Mouse (Mus musculus) forebrain, embryonic 13.5 days (tissue): ENCODE measurements around the gene Vmn1r16. TPM values are rescaled to one million over a fixed set of nuclear protein-coding genes. Genes with fewer than 3 reads are reported as not detected.
"Not testable (repeated sequence)": the region's sequence is repeated elsewhere in the genome, so short reads cannot be mapped to it uniquely, and the experiment has no call there.

Experiments used
- ATAC-seq: fragments of 200-750 bp; cut with Nextera tagmentation; 2 replicates; pipeline ENCODE4 v1.8.0; 2017
- H3K27ac ChIP-seq: fragments of 300-500 bp; sonication (generic); 2 replicates; pipeline ENCODE4 v1.5.1; 2015; ENCODE audit warnings: inconsistent platforms, mild to moderate bottlenecking, moderate library complexity
- H3K27me3 ChIP-seq: fragments of 300-500 bp; sonication (generic); 2 replicates; pipeline ENCODE4 v1.6.1; 2015; ENCODE audit warnings: mild to moderate bottlenecking, inconsistent platforms
- H3K36me3 ChIP-seq: fragments of 300-500 bp; sonication (generic); 2 replicates; pipeline ENCODE4 v1.6.1; 2015; ENCODE audit warnings: mild to moderate bottlenecking, inconsistent platforms; ENCODE audit not compliant: poor library complexity, severe bottlenecking
- H3K4me1 ChIP-seq: fragments of 300-500 bp; sonication (generic); 2 replicates; pipeline ENCODE4 v1.6.1; 2015; ENCODE audit warnings: inconsistent platforms
- H3K4me2 ChIP-seq: fragments of 300-500 bp; sonication (generic); 2 replicates; pipeline ENCODE4 v1.6.1; 2015; ENCODE audit warnings: inconsistent platforms, mild to moderate bottlenecking, moderate library complexity
- H3K4me3 ChIP-seq: fragments of 300-500 bp; sonication (generic); 2 replicates; pipeline ENCODE4 v1.5.1; 2015; ENCODE audit warnings: mild to moderate bottlenecking, inconsistent platforms
- H3K9ac ChIP-seq: fragments of 300-500 bp; sonication (generic); 2 replicates; pipeline ENCODE4 v1.6.1; 2015; ENCODE audit warnings: mild to moderate bottlenecking, inconsistent platforms
- H3K9me3 ChIP-seq: fragments of 300-500 bp; sonication (generic); replicated peaks from 2 replicates; pipeline ENCODE4 v1.6.1; 2016; ENCODE audit warnings: inconsistent platforms
- WGBS: fragments of 180-500 bp; shearing (Covaris S2); methylation state at CpG from one replicate; pipeline ENCODE4 v1.1.7; 2015; 5-methylcytosine and 5-hydroxymethylcytosine counted together
- polyA plus RNA-seq: library from polyadenylated mRNA; unstranded; fragments of >200 nt; fragmentation: Nextera tagmentation; extraction: Ambion mirVana; gene quantifications from 2 replicates; pipeline ENCODE4 v1.2.1, GENCODE M21; 2015

Vmn1r16 gene
- not detected in 2 replicates for polyA plus RNA-seq

GRCm38 (mm10) chr6:57329394-57329793 lies at the start of gene Vmn1r16:
Vmn1r16 (minus strand) TSS chr6:57329494.
- WGBS, result 78% methylated on average over 3 of the region's 3 CpGs
- no peak within 1 kb of the TSS for H3K4me2 ChIP-seq
- no peak for ATAC-seq
- H3K27me3 ChIP-seq, result no peaks in the 10 kb centered on the region
- H3K36me3 ChIP-seq, result no peaks in the 10 kb centered on the region
- no peaks in the 10 kb centered on the region for H3K4me1 ChIP-seq
- no peaks in the 10 kb centered on the region for H3K9me3 ChIP-seq
- no peak within 1 kb of the TSS for H3K9ac ChIP-seq
- no peak within 1 kb of the TSS for H3K4me3 ChIP-seq
- no peak within 1 kb of the TSS for H3K27ac ChIP-seq

- H3K27ac ChIP-seq, result no peak overlapping the region
- no peaks in the 10 kb centered on the region for H3K27me3 ChIP-seq
- no peak for ATAC-seq
- no peak overlapping the region for H3K4me3 ChIP-seq
- H3K9ac ChIP-seq, result no peak overlapping the region
- no peak overlapping the region for H3K4me2 ChIP-seq
- H3K9me3 ChIP-seq, result no peaks in the 10 kb centered on the region
- WGBS, result 82% methylated on average over 1 of the region's 1 CpGs
- H3K36me3 ChIP-seq, result no peaks in the 10 kb centered on the region
- no peaks in the 10 kb centered on the region for H3K4me1 ChIP-seq
Measured at GRCm38 (mm10) chr6:57367496-57367895, 38.2 kb upstream of the Vmn1r16 start.

GRCm38 (mm10) chr6:57365866-57366265 lies 36.6 kb upstream of the Vmn1r16 start:
- 95% methylated on average over 1 of the region's 1 CpGs for WGBS
- H3K27me3 ChIP-seq, H3K9ac ChIP-seq, H3K36me3 ChIP-seq, ATAC-seq, H3K4me2 ChIP-seq, H3K27ac ChIP-seq, H3K4me3 ChIP-seq, H3K9me3 ChIP-seq, H3K4me1 ChIP-seq: not testable (repeated sequence)

GRCm38 (mm10) chr6:57363627-57364026 lies 34.3 kb upstream of the Vmn1r16 start, which contains the start of gene Vmn1r17:
Vmn1r17 (minus strand) TSS chr6:57363727.
- H3K36me3 ChIP-seq, result no peaks in the 10 kb centered on the region
- ATAC-seq, result no peak
- no peak within 1 kb of the TSS for H3K4me2 ChIP-seq
- no peaks in the 10 kb centered on the region for H3K9me3 ChIP-seq
- no peak within 1 kb of the TSS for H3K4me3 ChIP-seq
- no peak within 1 kb of the TSS for H3K27ac ChIP-seq
- H3K4me1 ChIP-seq, result no peaks in the 10 kb centered on the region
- no peak within 1 kb of the TSS for H3K9ac ChIP-seq
- no peaks in the 10 kb centered on the region for H3K27me3 ChIP-seq
- 93% methylated on average over 1 of the region's 1 CpGs for WGBS

GRCm38 (mm10) chr6:57356864-57357263 lies 27.6 kb upstream of the Vmn1r16 start:
- H3K4me3 ChIP-seq, result no peak overlapping the region
- no peak for ATAC-seq
- H3K9ac ChIP-seq, result no peak overlapping the region
- no peaks in the 10 kb centered on the region for H3K4me1 ChIP-seq
- no peak overlapping the region for H3K27ac ChIP-seq
- no peaks in the 10 kb centered on the region for H3K27me3 ChIP-seq
- H3K36me3 ChIP-seq, result no peaks in the 10 kb centered on the region
- WGBS, result 79% methylated on average over 2 of the region's 2 CpGs
- H3K4me2 ChIP-seq, result no peak overlapping the region
- H3K9me3 ChIP-seq, result no peaks in the 10 kb centered on the region

- Histone ChIP-seq H3K4me2 (no peak overlapping the region), H3K4me1 (no peaks in the 10 kb centered on the region), H3K9ac (no peak overlapping the region), H3K4me3 (no peak overlapping the region), H3K36me3 (no peaks in the 10 kb centered on the region), H3K27me3 (no peaks in the 10 kb centered on the region), H3K27ac (no peak overlapping the region), H3K9me3 (no peaks in the 10 kb centered on the region)
- ATAC-seq, result no peak
Measured at GRCm38 (mm10) chr6:57326176-57326575, 3.1 kb downstream of the Vmn1r16 start.

GRCm38 (mm10) chr6:57278952-57279351 lies 50.3 kb downstream of the Vmn1r16 start:
- Histone ChIP-seq H3K36me3 (no peaks in the 10 kb centered on the region), H3K27ac (no peak overlapping the region), H3K9ac (no peak overlapping the region), H3K4me3 (no peak overlapping the region), H3K4me2 (no peak overlapping the region), H3K9me3 (no peaks in the 10 kb centered on the region), H3K27me3 (no peaks in the 10 kb centered on the region), H3K4me1 (no peaks in the 10 kb centered on the region)
- no peak for ATAC-seq

- no peaks in the 10 kb centered on the region for H3K9me3 ChIP-seq
- no peak overlapping the region for H3K9ac ChIP-seq
- H3K27me3 ChIP-seq, result no peaks in the 10 kb centered on the region
- no peak overlapping the region for H3K4me2 ChIP-seq
- no peak overlapping the region for H3K4me3 ChIP-seq
- no peak for ATAC-seq
- no peaks in the 10 kb centered on the region for H3K4me1 ChIP-seq
- no peaks in the 10 kb centered on the region for H3K36me3 ChIP-seq
- H3K27ac ChIP-seq, result no peak overlapping the region
Measured at GRCm38 (mm10) chr6:57272517-57272916, 56.8 kb downstream of the Vmn1r16 start.

- Histone ChIP-seq H3K36me3 (no peaks in the 10 kb centered on the region), H3K4me1 (no peaks in the 10 kb centered on the region), H3K27ac (no peak overlapping the region), H3K9ac (no peak overlapping the region), H3K9me3 (no peaks in the 10 kb centered on the region), H3K27me3 (no peaks in the 10 kb centered on the region), H3K4me2 (no peak overlapping the region), H3K4me3 (no peak overlapping the region)
- ATAC-seq, result no peak
- WGBS, result 80% methylated on average over 3 of the region's 3 CpGs
Measured at GRCm38 (mm10) chr6:57271881-57272280, 57.4 kb downstream of the Vmn1r16 start.

Other genes with a start within 250 kb of the Vmn1r16 start
- not detected in 2 replicates for gene Vmn1r10, start 220.0 kb downstream of the Vmn1r16 start, polyA plus RNA-seq
- not detected in 2 replicates for gene Vmn1r11, start 196.0 kb downstream of the Vmn1r16 start, polyA plus RNA-seq
- gene Vmn1r12, start 172.6 kb downstream of the Vmn1r16 start, polyA plus RNA-seq, result not detected in 2 replicates
- gene Vmn1r13, start 126.2 kb downstream of the Vmn1r16 start, polyA plus RNA-seq, result not detected in 2 replicates
- not detected in 2 replicates for gene Vmn1r14, start 97.8 kb downstream of the Vmn1r16 start, polyA plus RNA-seq
- gene Vmn1r15, start 71.5 kb downstream of the Vmn1r16 start, polyA plus RNA-seq, result not detected in 2 replicates
- not detected in 2 replicates for gene Vmn1r17, start 34.2 kb upstream of the Vmn1r16 start, polyA plus RNA-seq
- not detected in 2 replicates for gene Vmn1r18, start 66.3 kb upstream of the Vmn1r16 start, polyA plus RNA-seq
- not detected in 2 replicates for gene Vmn1r19, start 74.3 kb upstream of the Vmn1r16 start, polyA plus RNA-seq
- not detected in 2 replicates for gene Vmn1r20, start 99.4 kb upstream of the Vmn1r16 start, polyA plus RNA-seq
- gene Ppm1k, start 206.0 kb upstream of the Vmn1r16 start, polyA plus RNA-seq, result 6.5 and 6.6 TPM in 2 replicates